Mouse (Mus musculus) thymus, postnatal 14 days (tissue): ENCODE measurements around the gene Rab11fip3.

Experiments
- DNase-seq: peaks from one replicate; pipeline ENCODE4 v3.0.0; 2021

The Rab11fip3 gene

DNA sequence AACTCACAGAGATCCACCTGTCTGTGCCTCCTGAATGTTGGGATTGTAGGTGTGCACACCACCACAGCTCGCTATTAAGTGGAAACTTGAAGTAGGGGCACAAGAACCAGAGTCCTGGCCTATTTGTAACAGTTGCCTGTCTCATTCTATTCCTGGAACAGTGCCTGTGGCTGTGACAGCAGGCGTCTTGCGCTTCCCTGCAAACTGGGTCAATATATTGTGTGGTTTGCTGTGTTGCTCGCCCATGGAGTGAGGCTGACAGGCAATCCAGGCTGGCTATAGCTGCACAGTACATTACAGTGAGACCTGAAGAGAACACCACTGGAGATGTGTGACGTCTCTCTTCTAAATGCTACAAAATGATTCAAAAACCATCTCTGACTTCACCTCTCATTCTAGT is 37.8 kb downstream of the Rab11fip3 start:
- DNase-seq = no peak

- DNase-seq = no peak
Observed at GRCm38 (mm10) chr17:26028261-26028660, 41.1 kb downstream of the Rab11fip3 start.

DNA sequence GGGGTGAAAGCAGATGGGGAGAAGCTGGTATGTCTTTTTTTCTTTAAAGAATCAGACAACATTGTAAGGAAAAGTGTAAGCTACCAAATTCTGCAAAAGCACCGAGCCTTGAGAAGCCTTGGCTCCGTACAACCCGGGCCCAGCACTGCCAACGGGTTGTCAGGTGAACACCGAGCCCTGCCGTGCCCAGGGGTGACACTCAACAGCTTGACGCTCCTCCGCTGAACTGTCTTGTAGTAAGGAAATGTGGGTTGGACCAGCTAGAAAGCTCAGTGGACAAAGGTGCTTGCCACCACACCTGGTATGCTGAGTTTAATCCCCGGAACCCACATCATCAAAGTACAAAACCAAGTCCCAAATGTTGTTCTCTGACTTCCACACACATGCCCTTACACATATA is 44.7 kb downstream of the Rab11fip3 start:
- no peak for DNase-seq

DNA sequence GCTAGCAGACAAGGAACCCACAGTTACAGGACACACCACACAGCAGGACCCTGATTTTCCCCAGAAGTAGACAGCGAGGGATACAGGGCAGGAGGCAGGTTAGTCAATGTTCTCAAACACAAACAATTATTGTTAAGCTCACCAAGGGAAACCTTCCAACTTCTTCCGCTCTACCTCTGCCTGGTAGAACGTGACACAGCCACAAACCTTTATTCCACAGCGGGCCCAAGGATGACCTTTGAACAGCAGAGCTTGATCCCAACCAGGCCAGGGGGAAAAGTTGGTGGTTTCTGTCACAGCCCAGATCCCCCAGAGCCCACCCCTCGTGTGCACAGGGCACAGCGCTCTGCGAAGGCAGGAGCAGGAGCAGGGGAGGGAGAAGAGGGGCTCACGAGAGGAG is 45.4 kb downstream of the Rab11fip3 start:
- no peak for DNase-seq

- DNase-seq = no peak
Observed at GRCm38 (mm10) chr17:26023181-26023580, 46.2 kb downstream of the Rab11fip3 start.

GRCm38 (mm10) chr17:26021728-26022341 is 47.5 kb downstream of the Rab11fip3 start:
- DNase-seq = no peak

- DNase-seq = no peak
Observed at GRCm38 (mm10) chr17:26020848-26021347, 48.5 kb downstream of the Rab11fip3 start.

DNA sequence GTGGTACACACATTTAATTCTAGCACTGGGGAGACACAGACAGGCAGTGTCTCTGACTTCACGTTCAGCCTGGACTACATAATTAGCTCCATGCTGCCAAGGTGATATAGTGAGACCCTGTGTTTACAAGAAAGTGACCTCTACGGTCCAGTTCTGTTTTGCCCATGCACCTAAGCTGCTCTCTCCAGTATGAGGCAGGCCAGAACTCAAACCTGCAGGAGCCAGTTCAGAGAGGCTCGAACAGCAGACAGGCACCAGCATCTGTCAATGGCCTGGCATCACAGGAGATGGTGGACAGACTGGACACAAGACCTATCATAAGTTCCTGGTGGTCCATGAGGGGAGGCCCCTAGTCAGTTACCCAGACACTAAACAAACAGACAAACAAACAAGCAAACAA is 51.0 kb downstream of the Rab11fip3 start:
- DNase-seq = no peak

GRCm38 (mm10) chr17:26017949-26018348 is 51.4 kb downstream of the Rab11fip3 start:
- DNase-seq = no peak

GRCm38 (mm10) chr17:26017021-26017420 is 52.3 kb downstream of the Rab11fip3 start:
- no peak for DNase-seq

GRCm38 (mm10) chr17:26013711-26014110 is 55.6 kb downstream of the Rab11fip3 start:
- DNase-seq = no peak

DNA sequence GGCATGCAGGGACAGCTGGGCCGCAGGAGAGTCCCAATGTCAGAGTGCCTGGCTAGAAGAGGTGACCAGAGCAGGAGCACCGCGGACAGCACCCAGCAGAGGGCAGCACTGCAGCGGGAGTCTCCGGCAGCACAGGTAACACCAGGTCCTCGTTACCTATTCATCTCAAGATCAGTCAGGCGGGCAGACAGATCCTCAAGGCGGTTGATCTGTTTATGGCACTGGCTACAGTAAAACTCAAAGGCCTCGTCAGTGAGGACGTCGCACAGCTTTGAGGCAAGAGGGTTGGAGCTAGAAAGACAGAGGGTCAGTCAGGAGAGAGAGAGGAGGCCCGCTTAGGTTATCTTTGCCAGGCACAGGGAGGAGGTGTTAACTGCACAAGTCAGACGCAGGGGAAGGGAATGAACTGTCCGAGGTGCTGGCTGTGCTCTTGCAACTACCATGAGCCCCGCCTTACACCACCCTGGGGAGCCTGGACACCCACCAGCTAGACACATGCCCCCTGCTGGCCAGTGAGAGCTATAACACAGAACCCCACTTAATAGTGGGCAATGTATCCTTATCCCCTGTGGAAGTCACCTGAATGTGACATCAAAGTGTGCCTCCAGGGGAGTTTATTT is 57.4 kb downstream of the Rab11fip3 start:
- DNase-seq = peak; percentile 82

- DNase-seq = peak; percentile 81
Observed at GRCm38 (mm10) chr17:26009540-26009939, 59.8 kb downstream of the Rab11fip3 start.

- DNase-seq = no peak
Observed at GRCm38 (mm10) chr17:26008787-26009186, 60.6 kb downstream of the Rab11fip3 start.

GRCm38 (mm10) chr17:26008331-26008730 is 61.0 kb downstream of the Rab11fip3 start:
- no peak for DNase-seq

GRCm38 (mm10) chr17:26007646-26008045 is 61.7 kb downstream of the Rab11fip3 start:
- DNase-seq = no peak

- no peak for DNase-seq
Observed at GRCm38 (mm10) chr17:26005731-26006450, 63.5 kb downstream of the Rab11fip3 start.

DNA sequence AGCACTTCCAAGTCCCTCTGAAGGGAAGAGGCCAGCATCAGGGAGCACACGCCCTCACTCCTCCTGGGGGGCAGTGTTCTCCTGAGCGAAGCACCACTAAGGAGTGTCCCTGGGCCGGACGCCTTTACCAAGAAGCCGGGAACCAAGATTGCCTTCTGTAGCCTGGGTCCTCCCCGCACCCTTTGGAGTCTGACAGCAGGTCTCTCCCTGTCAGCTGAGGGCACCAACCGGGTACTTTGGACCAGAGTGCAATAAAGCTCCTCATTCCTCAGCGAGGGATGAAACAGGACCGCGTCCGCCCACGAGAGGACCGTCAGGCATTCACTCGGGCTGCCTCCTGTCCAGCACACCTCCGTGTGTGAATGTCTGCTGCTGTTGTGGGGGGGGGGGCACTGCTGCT is 64.6 kb downstream of the Rab11fip3 start:
- no peak for DNase-seq

GRCm38 (mm10) chr17:26003864-26004263 is 65.5 kb downstream of the Rab11fip3 start:
- no peak for DNase-seq

DNA sequence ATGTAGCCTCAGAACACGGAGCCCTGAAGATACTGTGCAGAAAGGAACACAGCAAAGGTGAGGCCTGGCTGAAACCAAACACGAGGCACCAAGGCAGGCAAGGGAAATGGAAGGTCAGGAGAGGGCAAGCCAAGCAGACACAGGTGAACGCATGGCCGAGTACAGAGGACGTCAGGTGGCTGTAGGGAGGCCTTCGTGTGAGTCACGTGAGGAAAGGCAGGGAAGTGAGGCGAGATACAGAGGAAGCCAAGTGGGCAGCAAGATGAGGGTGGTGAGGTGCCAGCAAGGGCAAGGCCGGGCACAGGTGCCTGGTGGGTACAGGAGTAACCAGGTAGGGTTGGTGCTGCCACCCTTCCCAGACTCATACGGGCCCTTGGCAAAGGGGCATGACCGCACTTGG is 70.9 kb downstream of the Rab11fip3 start:
- DNase-seq = no peak

- no peak for DNase-seq
Observed at GRCm38 (mm10) chr17:25993489-25993888, 75.9 kb downstream of the Rab11fip3 start.

DNA sequence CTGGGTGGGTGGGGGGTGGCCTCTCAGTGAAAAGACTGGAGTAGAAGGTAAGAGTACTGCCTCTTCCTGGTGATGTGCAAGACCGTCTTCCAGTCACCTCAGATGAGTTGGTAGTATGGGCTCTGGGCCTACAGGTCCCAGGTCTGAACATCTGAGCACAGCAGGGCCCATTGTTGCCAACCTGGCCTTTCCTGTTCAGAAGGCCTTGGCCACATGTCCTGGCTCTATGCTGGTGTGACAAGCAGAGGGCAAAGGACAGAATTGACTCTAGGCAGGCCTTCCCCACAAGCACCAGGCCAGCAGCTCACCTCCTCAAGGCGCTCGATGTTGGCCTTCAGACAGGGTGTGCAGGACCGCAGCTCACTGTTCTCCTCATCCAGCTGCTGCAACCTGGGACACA is 77.1 kb downstream of the Rab11fip3 start:
- no peak for DNase-seq

- DNase-seq = no peak
Observed at GRCm38 (mm10) chr17:25990331-25990730, 79.0 kb downstream of the Rab11fip3 start.
